Mouse (Mus musculus): Measurements from ENCODE around the gene Gpa33.
"Not testable (repeated sequence)": the region's sequence is repeated elsewhere in the genome, so short reads cannot be mapped to it uniquely, and the experiment has no call there.

Gpa33 gene

DNA sequence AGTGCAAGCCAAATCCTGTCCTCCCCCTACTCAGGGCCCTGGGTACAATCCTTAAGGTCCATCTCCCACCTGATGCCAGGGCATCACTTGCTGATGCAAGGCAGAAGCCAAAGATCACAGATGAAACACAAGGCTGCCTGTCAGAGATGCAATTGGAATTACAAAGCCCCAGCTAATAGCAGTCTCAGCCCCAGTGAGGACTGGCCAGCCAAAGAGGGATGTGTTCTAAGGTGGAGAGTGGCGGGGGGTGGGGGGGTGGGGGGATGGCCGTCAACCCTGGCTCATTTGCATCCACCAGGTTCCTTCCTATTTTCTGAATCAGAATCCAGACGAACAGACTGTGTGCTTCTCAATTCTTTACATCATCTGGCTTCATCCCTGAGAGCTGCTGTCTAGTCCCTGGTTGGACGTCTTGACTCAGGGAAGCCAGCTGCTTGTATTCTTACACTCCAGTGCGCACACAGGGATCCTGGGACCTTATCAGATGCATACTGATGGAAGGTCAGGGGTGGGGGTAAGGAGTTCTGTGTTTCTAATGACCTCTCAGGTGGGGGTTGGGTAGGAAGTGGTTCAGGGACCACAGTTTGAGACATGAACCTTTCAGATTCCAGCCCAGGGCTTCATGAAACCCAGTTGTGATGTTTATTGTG lies 5.2 kb downstream of the Gpa33 start:
- no peak for DNase-seq (ENCODE audit: low read depth)

DNA sequence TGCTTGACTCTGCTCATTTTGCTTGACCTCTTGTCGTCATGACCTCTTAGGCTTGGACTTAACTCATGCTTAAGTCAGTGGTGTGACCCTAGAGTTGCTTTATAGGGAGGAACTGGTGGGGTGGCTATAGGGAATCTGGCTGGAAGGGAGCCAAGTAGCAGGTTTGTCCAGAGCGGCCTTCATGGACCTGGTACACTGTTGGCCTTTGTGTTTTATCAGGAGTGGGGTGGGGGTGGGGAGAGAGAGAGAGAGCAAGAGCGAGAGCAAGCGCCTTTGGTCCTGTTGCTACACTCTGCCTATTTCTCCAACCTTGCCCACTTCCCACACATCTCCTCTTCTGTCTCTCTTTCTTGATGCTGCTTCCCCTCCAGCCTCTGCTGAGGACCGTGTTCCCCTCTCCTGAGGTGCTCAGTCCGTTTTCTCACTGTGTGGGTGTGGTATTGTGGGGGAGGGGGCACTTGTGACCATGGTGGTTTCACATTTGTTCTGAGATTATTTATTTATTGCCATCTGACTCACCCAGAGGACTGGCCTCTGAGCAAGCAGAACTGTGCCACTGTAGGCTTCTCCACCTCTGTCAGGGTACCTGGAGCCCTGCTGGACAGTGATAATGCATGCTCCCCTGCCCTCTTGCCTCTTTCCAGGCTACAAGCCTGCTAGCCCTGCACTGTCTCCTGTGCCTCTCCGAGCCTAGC lies 7.4 kb downstream of the Gpa33 start:
- no peak for DNase-seq (ENCODE audit: low read depth)

DNA sequence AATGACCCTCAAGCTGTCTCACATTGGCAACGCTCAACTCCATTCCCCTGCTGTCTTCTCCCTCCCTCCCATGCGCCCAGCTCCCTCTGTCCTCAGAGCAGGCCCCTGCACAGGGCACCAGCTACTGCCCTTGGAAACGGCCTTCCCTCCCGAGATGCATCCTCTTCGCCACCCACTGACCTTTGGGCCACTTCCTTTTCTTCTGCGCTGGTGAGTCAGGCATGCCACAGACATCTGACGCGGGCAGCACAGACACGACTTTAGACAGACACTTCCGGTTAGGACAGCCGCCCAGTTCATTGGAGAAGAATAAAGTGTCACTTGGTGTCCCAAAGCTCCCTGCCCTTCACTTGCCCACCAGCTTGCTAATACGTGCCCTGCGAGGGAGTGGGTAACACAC lies 8.1 kb downstream of the Gpa33 start:
- DNase-seq (ENCODE audit: low read depth), result no peak

DNA sequence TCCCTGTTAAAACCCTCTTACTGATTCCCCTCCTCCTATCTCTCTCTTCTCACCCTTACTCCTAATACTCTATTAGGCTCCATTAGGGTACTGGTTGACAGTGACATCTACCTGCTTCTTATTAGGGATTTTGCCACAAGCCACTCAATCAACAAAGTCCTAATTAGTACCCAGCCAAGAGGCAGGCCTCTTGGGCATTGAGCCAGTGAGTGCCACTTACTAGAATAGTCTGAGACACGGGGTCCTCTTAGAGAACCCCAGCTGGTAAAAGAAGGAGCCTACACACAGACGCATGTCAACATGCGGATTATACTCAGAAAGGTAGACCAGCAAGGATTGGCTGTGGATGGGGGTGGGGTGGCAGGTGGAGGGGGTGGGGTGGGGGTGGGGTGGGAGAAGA lies 9.1 kb downstream of the Gpa33 start:
- no peak for DNase-seq (ENCODE audit: low read depth)

DNA sequence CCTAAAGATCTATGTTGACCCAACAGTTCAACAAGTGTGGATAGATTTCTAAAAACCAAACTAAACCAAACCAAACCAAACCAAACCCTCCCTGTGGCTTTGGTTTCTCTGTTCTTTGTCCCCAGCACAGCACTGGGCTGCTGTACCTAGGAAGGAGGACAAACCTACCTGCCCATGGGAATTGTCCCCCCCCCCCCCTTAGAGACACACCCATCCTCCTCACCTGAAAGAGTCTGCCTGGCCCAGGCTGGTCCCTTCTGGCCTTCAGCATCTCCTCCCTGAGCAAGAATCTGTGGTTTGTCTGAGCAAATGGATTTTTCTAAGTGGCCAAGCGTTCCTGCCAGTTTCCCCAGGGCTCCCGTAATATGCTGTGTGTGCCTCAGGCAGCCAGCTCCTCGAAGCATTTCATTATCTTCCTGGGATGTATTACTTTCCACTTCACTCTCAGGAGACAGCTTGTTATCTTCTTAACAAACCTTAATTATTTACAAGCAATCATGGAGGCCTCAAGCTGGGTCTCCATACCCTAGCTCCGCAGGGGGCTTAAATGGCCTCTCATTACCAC lies 9.7 kb downstream of the Gpa33 start:
- DNase-seq (ENCODE audit: low read depth), result no peak

DNA sequence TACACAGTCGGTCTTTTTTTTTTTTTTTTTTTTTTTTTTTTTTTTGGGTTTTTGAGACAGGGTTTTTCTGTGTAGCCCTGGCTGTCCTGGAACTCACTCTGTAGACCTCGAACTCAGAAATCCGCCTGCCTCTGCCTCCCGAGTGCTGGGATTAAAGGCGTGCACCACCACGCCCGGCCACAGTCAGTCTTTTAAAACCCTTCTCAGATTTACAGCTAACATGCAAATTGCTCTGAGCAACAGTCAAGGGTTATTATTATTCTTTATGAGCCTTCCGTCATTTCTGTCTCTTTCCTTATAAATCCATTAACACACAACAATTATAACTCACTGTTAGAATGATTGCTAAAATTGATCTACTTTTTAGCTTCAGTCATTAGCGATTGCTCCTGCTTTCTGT lies 11.8 kb downstream of the Gpa33 start:
- not testable (repeated sequence) for DNase-seq (ENCODE audit: low read depth)

DNA sequence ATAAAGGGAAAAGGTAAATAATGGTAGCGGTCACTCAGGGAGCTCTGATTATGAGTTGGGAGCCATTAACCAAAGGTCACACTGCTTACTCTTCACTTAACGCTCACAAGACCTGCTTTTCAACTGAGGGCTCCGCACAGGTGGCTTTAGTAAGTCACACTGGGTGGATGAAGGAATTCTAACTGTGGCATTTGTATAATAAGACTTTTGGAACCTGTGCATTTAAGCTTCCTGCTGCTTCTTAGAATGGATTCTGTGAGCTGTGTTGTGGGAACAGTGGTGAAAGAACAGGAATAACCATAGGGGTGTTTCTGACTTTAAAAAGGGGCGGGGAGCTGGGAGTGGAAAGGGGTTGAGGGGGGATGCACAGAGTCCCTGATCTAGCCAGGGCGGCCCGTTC lies 12.3 kb downstream of the Gpa33 start:
- no peak for DNase-seq (ENCODE audit: low read depth)

DNA sequence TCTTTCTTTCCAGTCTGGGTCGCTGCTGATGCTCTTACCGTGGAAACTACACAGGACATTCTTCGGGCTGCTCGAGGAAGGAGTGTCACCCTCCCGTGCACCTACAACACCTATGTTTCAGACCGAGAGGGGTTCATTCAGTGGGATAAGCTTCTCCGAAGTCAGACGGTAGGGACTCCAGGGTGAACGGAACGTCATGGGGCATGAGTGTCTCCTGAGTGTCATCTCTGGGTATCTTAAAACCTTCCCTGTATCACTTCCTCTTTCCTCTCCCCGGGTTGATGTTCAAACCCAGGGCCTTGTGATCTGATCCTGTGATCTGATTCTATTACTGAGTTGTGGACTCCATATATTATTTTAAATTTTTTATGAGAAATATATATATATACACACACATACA lies 16.6 kb downstream of the Gpa33 start:
- no peak for DNase-seq (ENCODE audit: low read depth)

DNA sequence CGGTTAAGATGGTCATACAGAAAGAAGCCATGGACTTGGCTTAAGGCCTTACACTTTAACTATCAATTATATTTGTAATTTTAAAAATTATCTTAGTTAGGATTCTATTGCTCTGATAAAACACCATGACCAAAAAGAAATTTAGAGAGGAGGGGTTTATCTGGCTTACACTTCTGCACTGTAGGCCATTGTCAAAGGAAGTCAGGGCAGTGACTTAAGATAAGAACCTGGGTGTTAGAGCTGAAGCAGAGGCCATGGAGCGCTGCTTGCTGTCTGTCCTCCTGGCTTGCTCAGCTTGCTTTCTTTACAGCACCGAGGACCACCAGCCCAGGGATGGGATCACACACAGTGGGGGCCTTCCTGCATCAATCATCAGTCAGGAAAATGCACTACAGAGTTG lies 17.6 kb downstream of the Gpa33 start:
- DNase-seq (ENCODE audit: low read depth), result no peak

DNA sequence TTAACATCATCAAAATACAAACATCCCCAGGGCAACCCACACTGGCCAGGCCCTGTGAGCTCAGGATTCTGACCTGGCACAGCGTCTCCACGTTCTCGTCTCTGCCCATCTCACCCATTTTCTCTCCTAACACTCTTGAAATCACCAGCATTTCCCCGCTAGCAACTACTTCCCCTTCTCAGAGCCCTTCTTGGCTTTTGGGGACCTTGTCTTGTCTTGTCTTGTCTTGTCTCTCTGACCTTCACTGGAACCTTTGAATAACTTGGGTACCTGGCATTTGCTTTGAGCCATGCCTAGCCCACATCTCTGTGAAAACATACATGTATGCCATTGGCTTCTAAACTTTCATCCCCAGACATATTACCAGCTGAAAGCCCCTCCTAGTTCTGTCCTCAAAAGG lies 19.4 kb downstream of the Gpa33 start:
- DNase-seq (ENCODE audit: low read depth), result no peak

DNA sequence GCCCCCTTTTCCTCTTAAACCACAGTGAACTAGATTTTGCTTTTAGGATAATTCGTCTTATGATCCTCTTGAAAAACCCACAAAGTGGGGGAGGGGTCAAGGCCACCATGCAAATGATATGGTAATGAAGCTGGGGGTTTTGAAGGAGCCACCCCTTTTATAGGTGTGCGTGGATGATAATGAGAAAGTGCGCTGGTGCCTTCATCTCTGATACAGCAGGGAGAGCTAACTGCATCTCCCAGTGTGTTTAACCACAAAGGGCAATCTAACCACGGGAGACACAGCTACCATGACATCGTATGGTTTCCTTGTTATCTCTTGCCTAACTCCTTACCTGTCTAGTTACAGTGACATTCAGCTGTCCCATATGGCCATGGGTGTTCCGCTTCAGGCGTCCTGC lies 20.0 kb downstream of the Gpa33 start:
- no peak for DNase-seq (ENCODE audit: low read depth)

DNA sequence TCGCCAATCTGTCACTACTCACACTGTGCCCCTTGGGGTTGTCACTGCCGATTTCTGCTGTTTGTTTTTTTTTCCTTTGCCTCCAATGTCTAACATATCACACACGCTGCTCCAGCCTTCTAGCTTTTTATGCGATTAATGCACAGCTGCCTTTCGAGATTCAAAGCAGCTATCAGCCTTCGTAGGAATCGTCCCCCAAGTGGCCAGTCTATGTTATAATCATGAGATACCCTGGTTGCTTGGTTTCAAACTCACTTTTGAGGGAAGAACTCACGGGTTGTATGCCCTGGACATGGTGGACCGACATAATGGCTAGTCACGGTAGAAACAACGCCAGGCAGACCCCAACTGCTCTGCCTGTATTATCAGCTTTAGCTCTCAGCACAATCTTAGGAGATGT lies 21.3 kb downstream of the Gpa33 start:
- DNase-seq (ENCODE audit: low read depth), result no peak

DNA sequence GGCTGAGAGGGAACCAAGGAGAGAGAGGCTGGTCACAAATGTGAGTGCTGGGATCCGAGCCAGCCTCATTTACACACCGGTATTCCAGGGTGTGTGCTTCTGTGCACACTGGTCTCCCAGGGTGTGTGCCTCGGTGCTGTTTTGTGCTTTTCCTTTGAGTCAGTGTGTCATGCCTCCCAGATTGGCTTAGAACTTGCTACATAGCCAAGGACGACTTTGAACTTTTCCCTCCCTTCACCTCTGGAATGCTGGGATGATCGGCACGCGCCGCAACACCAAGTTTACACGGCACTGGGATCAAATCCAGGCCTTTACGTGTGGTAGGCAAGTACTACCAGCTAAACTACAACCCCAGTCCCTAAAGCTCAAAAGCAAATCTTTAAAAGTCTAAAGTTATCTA lies 22.0 kb downstream of the Gpa33 start:
- no peak for DNase-seq (ENCODE audit: low read depth)

DNA sequence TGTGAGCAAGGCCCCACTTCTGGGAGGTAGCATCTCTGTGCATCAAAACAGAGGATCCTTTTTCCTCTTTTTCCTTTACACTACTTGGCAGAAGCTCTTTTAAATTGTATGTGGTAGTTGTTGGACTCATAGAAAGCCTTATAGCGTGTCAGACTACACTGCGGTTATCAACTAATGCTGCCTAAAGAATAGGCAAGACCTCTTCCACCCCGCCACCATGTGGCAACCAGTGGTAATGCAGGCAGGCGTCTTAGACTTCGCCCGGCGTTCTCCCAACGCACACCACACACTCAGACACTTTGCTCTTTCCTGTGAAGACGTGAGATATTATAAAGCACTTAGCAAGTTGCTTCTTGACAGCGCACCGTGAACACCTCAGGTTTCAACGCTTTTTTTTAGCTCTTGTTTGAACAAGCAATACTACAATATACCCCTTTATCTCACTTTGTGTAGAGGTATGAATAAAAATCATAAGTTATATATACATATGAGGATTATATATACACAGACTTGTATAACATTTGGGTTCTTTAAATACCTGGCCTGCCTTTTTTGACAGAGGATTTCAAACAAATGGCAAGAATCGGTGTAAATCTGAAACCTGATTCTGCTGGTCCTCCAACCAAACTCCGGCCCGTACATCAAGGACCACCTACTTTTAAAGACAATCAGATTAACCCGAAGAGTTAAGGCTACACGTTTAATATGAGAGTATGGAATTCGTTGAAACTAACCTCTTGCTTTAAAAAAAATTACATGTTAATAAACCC lies 23.5 kb downstream of the Gpa33 start:
- DNase-seq (ENCODE audit: low read depth), result peak; percentile 91

DNA sequence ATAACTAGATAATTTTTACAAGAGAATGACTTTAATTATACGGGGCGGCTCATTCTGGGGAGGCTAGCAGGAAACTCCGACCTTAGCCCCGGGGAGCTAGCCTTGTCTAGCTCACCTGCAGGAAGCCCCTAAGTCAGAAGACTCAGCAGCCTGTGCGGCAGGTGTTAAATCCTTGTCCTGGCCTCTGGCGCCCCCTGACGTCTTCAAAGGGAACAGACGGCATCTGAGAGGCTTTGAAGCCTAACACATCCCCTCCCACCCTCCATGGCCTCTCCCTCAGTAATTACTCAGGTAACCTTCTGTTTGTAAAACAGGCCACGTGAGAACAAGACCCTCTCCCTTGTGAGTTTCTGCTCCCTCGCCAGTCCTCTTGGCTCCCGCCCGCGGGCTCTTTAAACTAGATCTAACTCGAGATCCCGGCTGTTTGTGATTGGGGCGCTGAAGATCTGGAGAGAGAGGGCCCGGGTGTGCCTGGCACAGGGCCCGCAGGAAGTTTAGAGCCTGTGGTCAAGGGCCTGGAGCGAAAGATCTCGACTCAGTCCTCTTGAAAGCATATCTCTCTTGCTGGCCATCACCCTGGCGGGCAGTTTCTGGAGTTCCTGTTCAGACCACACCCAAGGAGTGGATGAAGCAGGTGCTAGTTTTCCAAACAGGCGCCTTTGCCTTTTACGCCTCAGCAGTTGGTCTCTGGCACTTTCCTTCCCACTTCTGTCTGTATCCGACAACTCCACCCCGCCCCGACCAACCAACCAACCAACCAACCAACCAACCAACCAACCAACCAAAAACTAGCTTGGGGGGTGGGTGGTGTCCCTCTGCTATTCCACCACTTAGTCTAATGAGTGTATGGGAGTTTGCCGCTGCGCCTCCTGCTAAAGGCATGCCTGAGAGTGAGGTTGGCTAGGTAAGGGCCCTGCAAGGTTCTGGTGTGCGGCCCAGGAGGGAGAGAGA lies 24.4 kb downstream of the Gpa33 start:
- peak; percentile 92 for DNase-seq (ENCODE audit: low read depth)

DNA sequence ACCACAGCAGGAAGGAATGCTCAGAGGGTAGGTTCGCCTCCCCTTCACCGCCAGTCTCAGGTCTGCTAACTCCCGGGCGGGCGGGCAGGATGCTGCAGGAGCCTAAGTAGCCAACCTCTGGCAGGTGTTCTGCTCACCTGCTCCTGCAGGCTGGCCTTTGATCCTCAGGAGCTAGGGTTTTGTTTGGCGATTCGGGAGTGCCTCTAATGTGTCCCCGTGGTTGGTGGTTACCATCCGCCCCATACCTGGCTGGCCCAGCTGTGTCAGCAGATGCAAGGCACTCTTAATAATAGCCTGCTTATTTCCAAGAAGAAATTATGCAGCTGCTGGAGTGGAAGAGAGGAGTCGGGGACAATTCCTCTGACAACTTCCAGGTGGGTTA lies 25.1 kb downstream of the Gpa33 start:
- no peak for DNase-seq (ENCODE audit: low read depth)

DNA sequence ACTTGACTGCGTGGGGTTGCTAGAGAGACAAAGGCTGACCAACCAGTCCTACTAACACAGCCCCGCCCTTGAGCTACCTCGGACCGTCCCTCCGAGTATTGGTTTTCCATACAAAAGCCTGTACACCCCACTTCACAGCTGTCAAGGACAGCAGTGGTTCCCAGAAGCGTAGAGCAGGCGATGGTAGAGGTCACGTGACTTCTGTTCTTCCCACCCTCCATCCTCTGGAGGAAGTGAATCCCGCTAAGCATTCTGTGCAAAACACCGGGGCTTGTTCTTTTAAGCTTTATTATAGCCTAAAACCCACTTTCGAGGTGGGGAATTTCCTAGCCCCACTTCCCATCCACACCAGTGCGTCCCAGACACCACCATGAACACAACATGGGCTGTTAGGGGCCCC lies 27.7 kb downstream of the Gpa33 start:
- DNase-seq (ENCODE audit: low read depth), result no peak

DNA sequence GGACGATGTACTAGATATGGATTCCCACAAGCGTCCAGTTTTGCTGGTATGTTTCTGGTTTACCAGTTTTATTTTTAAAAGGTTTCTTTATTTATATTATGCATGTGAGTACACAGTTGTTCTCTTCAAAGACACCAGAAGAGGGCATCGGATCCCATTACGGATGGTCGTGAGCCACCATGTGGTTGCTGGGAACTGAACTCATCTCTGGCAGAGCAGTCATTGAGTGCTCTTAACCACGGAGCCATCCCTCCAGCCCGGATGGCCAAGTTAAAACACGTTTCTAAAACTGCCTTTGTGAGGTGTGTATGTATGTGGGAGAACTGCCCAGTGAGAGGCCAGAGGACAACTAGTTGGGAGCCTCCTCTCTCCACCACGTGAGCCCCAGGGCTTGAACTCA lies 28.6 kb downstream of the Gpa33 start:
- no peak for DNase-seq (ENCODE audit: low read depth)

DNA sequence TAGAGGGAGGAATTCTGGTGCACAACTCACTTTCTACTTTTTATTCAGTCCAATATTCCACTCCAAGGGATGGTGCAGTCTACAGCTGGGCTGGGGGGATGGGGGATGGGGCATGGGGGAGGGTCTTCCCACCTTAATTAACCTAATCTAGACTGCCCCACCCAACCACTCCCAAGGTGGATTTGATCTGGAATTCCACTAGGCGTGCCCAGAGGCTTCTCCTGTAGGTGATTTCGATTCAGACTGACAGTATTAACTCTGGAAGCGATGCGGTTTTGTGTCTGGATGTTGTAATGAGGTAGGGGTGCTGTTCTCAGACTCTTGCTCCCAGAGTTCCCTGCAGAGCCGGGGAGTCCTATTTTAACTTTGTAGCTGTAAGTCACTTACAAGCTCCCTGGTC lies 30.1 kb downstream of the Gpa33 start:
- no peak for DNase-seq (ENCODE audit: low read depth)

DNA sequence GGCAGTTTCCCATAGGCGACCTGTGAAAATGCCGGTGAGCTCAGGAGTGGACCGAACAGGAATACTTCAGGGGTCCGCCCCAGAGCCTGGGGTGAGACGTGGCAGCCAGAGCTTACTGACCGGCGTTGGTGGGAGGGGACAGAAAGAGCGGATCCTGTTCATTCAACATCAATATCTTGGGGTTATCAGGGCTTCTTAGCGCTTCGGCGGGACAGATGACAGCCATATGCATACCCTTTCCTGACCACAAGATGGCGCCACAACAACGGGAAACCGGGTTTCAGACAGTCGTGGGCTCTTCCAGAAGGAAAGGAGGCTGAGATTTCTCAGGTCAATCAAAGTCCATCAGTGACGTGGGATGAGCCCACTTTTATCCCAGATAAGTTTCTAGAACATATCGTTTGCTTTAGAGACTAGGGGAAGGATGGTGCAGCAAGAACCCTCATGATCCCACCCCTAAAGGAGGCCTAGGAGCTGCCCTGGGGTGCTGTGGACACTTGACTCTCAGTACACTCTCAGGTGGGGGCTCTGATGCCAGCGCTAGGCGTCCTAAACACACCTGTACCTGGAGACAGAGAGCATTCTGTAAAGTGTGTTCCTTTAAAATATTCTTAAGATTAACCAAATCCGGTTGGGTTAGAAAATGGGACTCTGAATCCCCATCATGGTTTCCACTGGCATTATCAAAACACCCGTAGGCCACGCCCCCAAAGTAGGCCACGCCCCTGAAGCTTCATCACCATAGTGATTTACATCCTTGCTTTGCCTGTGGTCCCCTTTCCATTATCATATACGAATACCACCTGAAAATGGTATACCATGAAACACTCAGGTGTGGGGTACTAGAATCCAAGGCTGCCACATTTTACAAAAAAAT lies 30.8 kb downstream of the Gpa33 start:
- DNase-seq (ENCODE audit: low read depth), result peak; percentile 79

DNA sequence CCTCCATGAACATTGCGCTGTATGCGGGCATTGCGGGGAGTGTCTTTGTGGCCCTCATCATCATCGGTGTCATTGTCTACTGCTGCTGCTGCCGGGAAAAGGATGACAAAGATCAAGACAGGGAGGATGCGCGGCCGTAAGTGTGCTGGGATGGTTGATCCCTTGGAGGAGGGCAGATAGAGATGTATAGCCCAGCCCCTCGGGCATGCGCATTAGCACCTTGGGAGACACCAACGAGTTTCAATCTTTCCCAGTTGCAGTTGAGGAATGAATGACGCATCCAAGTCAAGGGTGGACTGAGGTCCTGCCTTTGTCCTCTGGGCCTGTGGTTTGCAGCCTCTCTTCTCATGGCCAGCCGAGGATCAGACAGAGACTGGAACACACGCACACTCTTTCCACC lies 34.5 kb downstream of the Gpa33 start:
- DNase-seq (ENCODE audit: low read depth), result no peak
